Mouse (Mus musculus): ENCODE data around the gene Tktl1. TPM values are rescaled to one million over a fixed set of nuclear protein-coding genes. Genes with fewer than 3 reads are reported as not detected.

The Tktl1 gene
- polyA plus RNA-seq, 1 experiment = not detected

DNA sequence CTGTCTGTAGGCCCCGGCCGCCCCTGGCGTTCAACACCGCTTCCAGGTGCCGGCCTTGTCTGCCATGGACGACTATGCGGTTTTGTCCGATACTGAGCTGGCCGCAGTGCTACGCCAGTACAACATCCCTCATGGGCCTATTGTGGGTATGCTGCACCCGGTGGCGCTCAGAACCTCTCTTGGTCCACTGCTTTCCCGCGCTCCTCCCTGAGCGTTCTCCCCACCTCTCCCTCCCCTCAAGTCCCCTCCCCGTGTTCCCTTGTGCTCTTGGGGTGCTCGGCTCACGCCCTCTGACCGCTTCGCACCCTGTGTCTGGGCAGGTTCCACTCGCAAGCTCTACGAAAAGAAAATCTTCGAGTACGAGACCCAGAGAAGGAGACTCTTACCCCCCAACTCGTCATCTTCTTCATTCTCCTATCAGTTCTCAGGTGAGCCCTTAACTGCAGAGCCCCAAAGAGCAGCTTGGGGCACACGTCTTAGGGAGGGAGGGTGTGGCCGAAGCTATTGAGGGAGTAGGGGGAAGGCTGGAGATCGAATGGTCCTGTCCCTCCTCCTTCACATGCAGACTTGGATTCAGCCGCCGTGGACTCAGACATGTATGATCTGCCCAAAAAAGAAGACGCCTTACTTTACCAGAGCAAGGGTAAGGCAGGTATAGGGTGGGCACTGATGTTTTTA is 78.0 kb downstream of the Tktl1 start:
- no peak for DNase-seq (ENCODE audit: low read depth, low spot score)
- WGBS = 22% methylated on average over 26 of the region's 31 CpGs

DNA sequence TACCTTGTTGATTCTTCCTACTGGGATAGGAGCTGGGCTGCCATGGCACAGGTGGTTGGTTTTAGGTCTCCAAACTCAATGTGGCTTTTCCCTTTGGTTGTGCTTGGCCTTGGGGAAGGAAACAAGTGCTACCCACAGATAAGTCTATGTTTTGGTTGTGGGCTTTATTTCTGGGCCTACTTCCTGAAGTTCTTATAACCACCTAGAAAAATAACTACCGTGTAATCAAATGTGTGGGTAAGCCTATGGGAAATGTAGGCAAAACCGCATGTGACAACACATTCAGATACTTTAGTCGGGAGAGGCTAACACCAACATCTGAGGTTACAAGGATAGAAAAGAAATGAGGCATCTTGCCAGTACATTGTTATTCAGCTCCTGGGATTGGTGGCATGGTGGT is 80.7 kb downstream of the Tktl1 start:
- WGBS = 87% methylated on average over 3 of the region's 3 CpGs
- DNase-seq (ENCODE audit: low read depth, low spot score) = no peak

Other genes starting within 250 kb of the Tktl1 start
- 5.6 and 7.3 TPM in 2 replicates for gene Renbp, start 246.4 kb upstream of the Tktl1 start, polyA plus RNA-seq (2012; rRNA removed)
- 38.2 and 50.9 TPM in 2 replicates for gene Hcfc1, start 210.9 kb upstream of the Tktl1 start, polyA plus RNA-seq (2012; rRNA removed)
- 56.3 and 90.4 TPM in 2 replicates for gene Irak1, start 153.3 kb upstream of the Tktl1 start, polyA plus RNA-seq (2012; rRNA removed)
- not detected in 2 replicates for gene Opn1mw, start 49.8 kb upstream of the Tktl1 start, polyA plus RNA-seq (2012; rRNA removed)
- 3.1 and 3.3 TPM in 2 replicates for gene Mecp2, start 41.9 kb upstream of the Tktl1 start, polyA plus RNA-seq (2012; rRNA removed)
- gene Tex28, start 9.4 kb upstream of the Tktl1 start, polyA plus RNA-seq (2012; rRNA removed) = not detected in 2 replicates
- gene Flna, start 72.6 kb downstream of the Tktl1 start, polyA plus RNA-seq (2012; rRNA removed) = 553 and 589 TPM in 2 replicates
- 44.3 and 48.8 TPM in 2 replicates for gene Emd, start 77.4 kb downstream of the Tktl1 start, polyA plus RNA-seq (2012; rRNA removed)
- 1,702 and 1,771 TPM in 2 replicates for gene Rpl10, start 93.6 kb downstream of the Tktl1 start, polyA plus RNA-seq (2012; rRNA removed)
- 63.1 and 89.6 TPM in 2 replicates for gene Taz, start 104.7 kb downstream of the Tktl1 start, polyA plus RNA-seq (2012; rRNA removed)
- 20.5 and 25.7 TPM in 2 replicates for gene Dnase1l1, start 105.1 kb downstream of the Tktl1 start, polyA plus RNA-seq (2012; rRNA removed)
- gene Atp6ap1, start 119.8 kb downstream of the Tktl1 start, polyA plus RNA-seq (2012; rRNA removed) = 141 and 214 TPM in 2 replicates
- 138 and 150 TPM in 2 replicates for gene Gdi1, start 127.7 kb downstream of the Tktl1 start, polyA plus RNA-seq (2012; rRNA removed)
- gene Fam50a, start 135.8 kb downstream of the Tktl1 start, polyA plus RNA-seq (2012; rRNA removed) = 7.1 and 8.9 TPM in 2 replicates
- 3.0 and 5.0 TPM in 2 replicates for gene Plxna3, start 151.8 kb downstream of the Tktl1 start, polyA plus RNA-seq (2012; rRNA removed)
- gene Lage3, start 176.4 kb downstream of the Tktl1 start, polyA plus RNA-seq (2012; rRNA removed) = 45.0 and 58.7 TPM in 2 replicates
- 45.9 and 52.2 TPM in 2 replicates for gene Ubl4a, start 196.0 kb downstream of the Tktl1 start, polyA plus RNA-seq (2012; rRNA removed)
- gene Slc10a3, start 196.1 kb downstream of the Tktl1 start, polyA plus RNA-seq (2012; rRNA removed) = 13.6 and 15.2 TPM in 2 replicates
- 25.0 and 28.0 TPM in 2 replicates for gene Fam3a, start 216.0 kb downstream of the Tktl1 start, polyA plus RNA-seq (2012; rRNA removed)
- gene Ikbkg, start 216.0 kb downstream of the Tktl1 start, polyA plus RNA-seq (2012; rRNA removed) = 7.0 and 12.6 TPM in 2 replicates

All from large intestine, adult 2 months (tissue).